Mouse (Mus musculus): ENCODE data around the gene Polq.

- TF ChIP-seq POLR2A (IDR thresholded peaks at IDR 0.05; ENCODE audit: borderline replicate concordance, extremely low read depth, insufficient read depth, insufficient read length, poor library complexity, severe bottlenecking) (no peak), CTCF (IDR thresholded peaks at IDR 0.05; ENCODE audit: borderline replicate concordance, extremely low read depth, insufficient read depth, insufficient read length) (no peak)
Measured at GRCm38 (mm10) chr16:36989999-36990625, 21.5 kb upstream of the Polq start, which contains the start of gene Fbxo40.
